Comparison of ENCODE assay signal across 18 mouse cellular contexts in genomic region chr9:118703146-118703545, GRCm38 (mm10).
DNase-seq lines count a peak whose midpoint lies in the region; ATAC-seq and TF ChIP-seq lines count a peak whose summit lies in the region.
"Had no signal": no experiment of that assay in that cellular context is flagged by ENCODE, and none has a peak within 500 bp of the region (broad histone marks: within the 10 kb centered on the region; RNA-seq: fewer than 3 reads in every experiment).

No protein-coding gene starts in this region.

- WGBS in forebrain, embryonic 11.5 days = 88% methylated on average over 3 of the region's 3 CpGs

- no peak overlapping the region for H3K27ac ChIP-seq in layer of hippocampus, adult 2 months
- H3K27ac ChIP-seq in forebrain, embryonic 11.5 days (ENCODE audit: low read depth, low read length) = no peak overlapping the region
- H3K27ac ChIP-seq: embryonic facial prominence, embryonic 15.5 days; heart, embryonic 13.5 days; hindbrain, embryonic 15.5 days; limb, embryonic 12.5 days; neural tube, embryonic 13.5 days had no signal

- no peaks in the 10 kb centered on the region for H3K9me3 ChIP-seq in forebrain, embryonic 11.5 days (ENCODE audit: control insufficient read depth, low read length)
- H3K9me3 ChIP-seq: embryonic facial prominence, embryonic 15.5 days; hindbrain, embryonic 15.5 days; neural tube, embryonic 13.5 days had no signal

- H3K36me3 ChIP-seq in forebrain, embryonic 11.5 days (ENCODE audit: control insufficient read depth, insufficient read depth, low read length) = no peaks in the 10 kb centered on the region
- H3K36me3 ChIP-seq: hindbrain, embryonic 15.5 days; neural tube, embryonic 13.5 days had no signal

- H3K4me1 ChIP-seq in forebrain, embryonic 11.5 days (replicated peaks; ENCODE audit: control insufficient read depth, insufficient read depth, low read length) = no peaks in the 10 kb centered on the region
- H3K4me1 ChIP-seq: hindbrain, embryonic 15.5 days had no signal

- no peak overlapping the region for H3K4me3 ChIP-seq in layer of hippocampus, adult 2 months
- H3K4me3 ChIP-seq in forebrain, embryonic 11.5 days (ENCODE audit: low read depth, low read length) = no peak overlapping the region
- H3K4me3 ChIP-seq: embryonic facial prominence, embryonic 15.5 days; heart, embryonic 13.5 days; hindbrain, embryonic 15.5 days; limb, embryonic 12.5 days; neural tube, embryonic 13.5 days had no signal

- no peaks in the 10 kb centered on the region for H3K27me3 ChIP-seq in forebrain, embryonic 11.5 days (ENCODE audit: control insufficient read depth, insufficient read depth, low read length)
- H3K27me3 ChIP-seq: embryonic facial prominence, embryonic 15.5 days; heart, embryonic 13.5 days; hindbrain, embryonic 15.5 days; limb, embryonic 12.5 days; neural tube, embryonic 13.5 days had no signal

- no peak overlapping the region for H3K9ac ChIP-seq in forebrain, embryonic 11.5 days (ENCODE audit: low read length)
- H3K9ac ChIP-seq: embryonic facial prominence, embryonic 15.5 days; heart, embryonic 13.5 days; hindbrain, embryonic 15.5 days; limb, embryonic 12.5 days; neural tube, embryonic 13.5 days had no signal

- DNase-seq in layer of hippocampus, adult 2 months (ENCODE audit: low spot score in 2 of 2) = no peak
- no peak for DNase-seq in layer of hippocampus, postnatal 36 days
- peak; percentile 58 for DNase-seq in thymus, postnatal 4 days
- DNase-seq in thymus, postnatal 10 days (ENCODE audit: low spot score in 2 of 2) = no peak
- no peak for DNase-seq in brain, embryonic 14.5 days (ENCODE audit: low read depth)
- no peak for DNase-seq in retina, embryonic 14.5 days (ENCODE audit: low spot score)
- no peak for DNase-seq in forebrain, embryonic 11.5 days (ENCODE audit: low spot score)
- DNase-seq: gastrocnemius, postnatal 36 days; kidney, postnatal 14 days; right cerebral cortex, adult 18-20 months; thymus, postnatal 14 days had no signal

- TF ChIP-seq CTCF in layer of hippocampus, adult 2 months (conservative IDR thresholded peaks at IDR 0.05) = peak; percentile 38
- TF ChIP-seq CTCF in brain, embryonic 14.5 days (IDR thresholded peaks at IDR 0.05; ENCODE audit: borderline replicate concordance, extremely low read depth, insufficient read depth, insufficient read length) = peak; percentile 28; the same call in 1 of the 2 replicates

- no peak for TF ChIP-seq POLR2A in brain, embryonic 14.5 days (IDR thresholded peaks at IDR 0.05; ENCODE audit: borderline replicate concordance, extremely low read depth, insufficient read depth, insufficient read length, poor library complexity, severe bottlenecking)

- no peak for ATAC-seq in forebrain, embryonic 11.5 days (replicated peaks; ENCODE audit: low FRiP score)
- ATAC-seq: forebrain, embryonic 16.5 days; midbrain, embryonic 16.5 days had no signal

- H3K4me2 ChIP-seq in forebrain, embryonic 11.5 days (ENCODE audit: low read depth, low read length, severe bottlenecking) = no peak overlapping the region
- H3K4me2 ChIP-seq: embryonic facial prominence, embryonic 15.5 days; heart, embryonic 13.5 days; hindbrain, embryonic 15.5 days; limb, embryonic 12.5 days; neural tube, embryonic 13.5 days had no signal
